Mouse (Mus musculus): ENCODE results near the gene Pcsk2.

DNA sequence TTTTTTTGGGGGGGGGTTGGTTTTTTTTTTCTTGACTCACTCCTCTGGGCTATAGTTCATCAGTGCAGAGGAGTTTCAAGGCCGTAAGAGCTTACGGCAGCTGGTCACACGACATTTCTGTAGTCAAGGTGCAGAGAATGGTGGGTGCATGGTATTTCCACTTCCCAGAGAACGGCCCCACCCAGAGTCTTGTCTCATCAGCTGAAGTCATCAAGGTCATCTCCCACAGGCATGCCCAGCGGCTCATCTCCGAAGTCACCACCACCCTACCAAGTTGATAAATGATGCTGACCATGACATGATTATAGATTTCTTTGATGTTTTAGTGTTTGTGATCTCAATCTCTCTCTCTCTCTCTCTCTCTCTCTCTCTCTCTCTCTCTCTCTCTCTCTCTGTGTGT, 20.0 kb downstream of the Pcsk2 start:
- no peak for TF ChIP-seq CTCF (IDR thresholded peaks at IDR 0.05; ENCODE audit: low read depth)
- TF ChIP-seq EP300 (IDR thresholded peaks at IDR 0.05; ENCODE audit: low read depth): no peak
